Mouse (Mus musculus): ENCODE results near the gene Kif21a.

Kif21a gene

DNA sequence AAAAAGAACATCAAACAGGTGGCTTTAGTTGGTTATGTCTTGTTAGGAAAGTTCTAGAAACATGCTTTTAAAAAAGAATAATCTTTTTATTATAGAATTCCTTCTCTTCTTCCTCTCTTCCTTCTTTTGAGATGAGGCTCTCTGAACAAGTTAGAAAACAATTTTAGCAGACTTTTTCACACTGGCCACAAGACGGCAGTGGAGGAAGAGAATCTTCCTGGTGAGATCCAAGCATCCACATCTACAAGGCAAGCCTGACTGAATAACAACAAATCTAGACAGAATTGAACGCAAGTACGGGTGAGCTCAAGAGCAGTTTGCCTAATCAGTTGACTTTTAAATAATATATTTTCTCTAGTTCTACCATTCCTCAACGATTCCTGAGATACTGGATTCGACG is 98.4 kb downstream of the Kif21a start:
- DNase-seq (ENCODE audit: low spot score in 2 of 2), result no peak

DNA sequence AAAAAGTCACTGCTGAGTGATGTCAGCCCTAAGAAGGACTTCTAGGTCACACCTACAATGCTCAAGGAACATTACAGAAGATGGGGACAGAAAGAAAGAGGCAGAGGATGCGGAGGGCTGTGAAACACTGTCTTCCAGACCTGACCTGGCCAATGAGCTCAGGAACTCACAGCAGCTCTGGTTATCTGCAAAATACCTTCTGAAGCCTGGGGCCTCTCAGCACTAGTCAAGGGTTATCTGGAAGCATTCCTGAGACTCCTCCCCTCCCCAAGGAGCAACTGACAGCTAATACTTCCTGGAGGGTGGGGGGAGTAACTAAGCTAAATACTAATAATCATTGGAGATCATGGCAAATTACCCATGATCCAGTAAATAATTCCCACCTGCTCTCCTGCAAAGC is 111.3 kb downstream of the Kif21a start:
- no peak for DNase-seq (ENCODE audit: low spot score in 2 of 2)

DNA sequence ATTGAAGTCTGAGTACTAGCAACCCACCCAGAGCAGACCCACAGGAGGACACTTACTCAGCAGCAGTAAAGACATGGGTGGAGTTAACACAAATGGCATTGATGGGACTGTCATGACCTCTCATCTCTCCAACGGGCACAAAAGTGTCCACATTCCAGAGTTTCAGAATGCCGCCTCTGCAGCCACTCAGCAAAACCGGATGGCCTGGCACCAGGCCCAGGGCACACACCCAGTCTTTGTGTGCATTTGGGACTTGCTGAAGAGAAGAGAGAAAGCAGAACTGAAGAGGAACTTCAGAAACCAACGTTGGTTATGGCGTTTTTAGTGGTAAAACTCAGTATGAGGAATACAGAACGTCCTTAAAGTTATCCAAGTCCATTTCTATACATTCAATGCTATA is 114.2 kb downstream of the Kif21a start:
- no peak for DNase-seq (ENCODE audit: low spot score in 2 of 2)

DNA sequence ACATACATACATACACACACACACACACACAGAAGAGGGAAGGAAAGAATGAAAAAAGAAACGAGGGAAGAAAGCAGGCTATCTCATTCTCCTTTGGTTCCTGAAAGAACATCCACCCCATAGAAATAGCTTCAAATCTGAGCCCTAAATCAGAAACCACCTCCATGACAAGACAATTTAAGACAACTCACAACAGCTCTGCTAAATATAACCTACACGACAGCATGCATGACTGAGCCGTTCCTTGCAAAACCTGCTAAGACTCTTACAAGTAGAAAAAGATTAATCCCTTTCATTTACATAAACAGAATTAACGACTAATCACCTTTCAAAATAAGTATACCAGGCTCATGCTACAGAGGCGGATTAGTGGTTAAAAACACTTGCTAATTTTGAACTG is 118.3 kb downstream of the Kif21a start:
- no peak for DNase-seq (ENCODE audit: low spot score in 2 of 2)

DNA sequence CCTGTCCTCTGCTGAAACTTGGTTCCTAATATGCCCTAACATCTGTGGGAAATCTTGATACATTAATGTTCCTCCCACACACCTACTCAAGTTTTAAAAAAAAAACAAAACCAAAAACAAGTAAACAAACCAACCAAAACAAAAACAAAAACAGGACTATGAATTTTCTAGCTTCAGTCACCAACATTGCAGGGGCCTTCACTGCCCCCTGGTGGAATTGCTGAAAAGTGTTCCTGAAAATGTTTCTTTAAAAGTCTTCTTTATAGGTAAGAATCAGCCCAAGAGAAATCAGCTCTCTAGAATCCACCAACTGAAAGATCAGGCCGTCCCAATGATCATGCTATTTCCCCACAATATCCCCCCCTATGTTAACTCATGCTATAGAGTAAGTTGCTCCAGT is 120.7 kb downstream of the Kif21a start:
- no peak for DNase-seq (ENCODE audit: low spot score in 2 of 2)

DNA sequence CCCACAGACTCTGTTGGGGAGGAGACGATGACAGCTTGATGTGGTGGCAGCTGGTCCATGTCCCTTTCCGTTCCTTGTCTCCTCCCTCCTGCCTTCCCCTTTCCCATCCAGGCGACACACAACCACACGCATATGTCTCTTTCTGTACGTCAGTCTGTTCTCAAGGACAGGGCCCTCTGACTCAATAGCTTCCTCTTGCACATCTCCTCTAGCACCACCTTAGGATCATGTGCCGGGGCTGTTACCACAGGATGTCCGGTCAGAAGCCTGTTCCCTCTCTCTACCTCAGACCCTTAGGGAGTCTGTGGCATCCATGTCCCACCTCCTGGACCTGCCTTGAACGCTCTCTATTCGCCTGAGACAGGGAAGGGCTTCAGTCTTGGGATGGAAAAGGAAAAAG is 153.3 kb downstream of the Kif21a start:
- no peak for DNase-seq (ENCODE audit: low spot score in 2 of 2)

DNA sequence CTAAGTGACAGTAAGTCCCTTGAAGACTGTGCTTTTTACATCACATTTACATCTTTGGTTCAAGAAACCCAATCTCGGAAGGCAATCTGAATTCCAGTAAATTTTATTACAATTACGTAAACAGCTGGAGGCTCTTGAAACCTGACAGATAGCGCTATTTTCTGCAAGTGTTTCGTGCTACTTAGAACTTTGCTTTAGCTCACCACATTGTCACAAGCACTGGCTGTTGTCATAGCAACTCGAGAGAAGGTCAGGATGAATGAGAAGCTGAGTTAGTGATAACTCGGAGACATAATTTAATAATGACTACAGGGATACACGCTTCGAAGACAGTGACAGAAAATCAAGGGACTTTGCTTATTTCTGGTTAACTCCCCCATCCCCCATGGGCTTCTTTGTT is 162.3 kb downstream of the Kif21a start:
- DNase-seq (ENCODE audit: low spot score in 2 of 2), result no peak

Data from spleen, postnatal 4 days (tissue).